Mouse (Mus musculus) neural tube, embryonic 12.5 days (tissue): ENCODE measurements around the gene Mill2. TPM values are rescaled to one million over a fixed set of nuclear protein-coding genes. Genes with fewer than 3 reads are reported as not detected.
A peak's percentile ranks its signal among the peaks of the same experiment; 100 is the strongest.
"Not testable (repeated sequence)": the region's sequence is repeated elsewhere in the genome, so short reads cannot be mapped to it uniquely, and the experiment has no call there.

Experiments
- ATAC-seq: fragments of 200-750 bp; cut with Nextera tagmentation; 2 replicates; pipeline ENCODE4 v1.8.0; 2017; ENCODE audit warnings: low read depth, mild to moderate bottlenecking, moderate TSS enrichment, moderate library complexity; ENCODE audit not compliant: low FRiP score
- H3K27ac ChIP-seq: fragments of 300-500 bp; sonication (generic); 2 replicates; pipeline ENCODE4 v1.5.1; 2016
- H3K27me3 ChIP-seq: fragments of 300-500 bp; sonication (generic); replicated peaks from 2 replicates; pipeline ENCODE4 v1.6.1; 2016; ENCODE audit warnings: mild to moderate bottlenecking
- H3K36me3 ChIP-seq: fragments of 300-500 bp; sonication (generic); 2 replicates; pipeline ENCODE4 v1.6.1; 2016; ENCODE audit warnings: mild to moderate bottlenecking
- H3K4me1 ChIP-seq: fragments of 300-500 bp; sonication (generic); 2 replicates; pipeline ENCODE4 v1.6.1; 2016
- H3K4me2 ChIP-seq: fragments of 300-500 bp; sonication (generic); replicated peaks from 2 replicates; pipeline ENCODE4 v1.6.1; 2016; ENCODE audit warnings: mild to moderate bottlenecking
- H3K4me3 ChIP-seq: fragments of 300-500 bp; sonication (generic); 2 replicates; pipeline ENCODE4 v1.5.1; 2016
- H3K9ac ChIP-seq: fragments of 300-500 bp; sonication (generic); 2 replicates; pipeline ENCODE4 v1.6.1; 2016; ENCODE audit warnings: mild to moderate bottlenecking
- H3K9me3 ChIP-seq: fragments of 300-500 bp; sonication (generic); 2 replicates; pipeline ENCODE4 v1.6.1; 2016; ENCODE audit warnings: mild to moderate bottlenecking
- WGBS: fragments of 180-500 bp; shearing (Covaris S2); methylation state at CpG from one replicate; pipeline ENCODE4 v1.1.7; 2016; 5-methylcytosine and 5-hydroxymethylcytosine counted together
- polyA plus RNA-seq: library from polyadenylated mRNA; unstranded; fragments of >200 nt; fragmentation: Nextera tagmentation; extraction: Ambion mirVana; gene quantifications from 2 replicates; pipeline ENCODE4 v1.2.1, GENCODE M21; 2016

Mill2 gene
- polyA plus RNA-seq, 1 experiment from 2014 or later: 0.10 TPM

DNA sequence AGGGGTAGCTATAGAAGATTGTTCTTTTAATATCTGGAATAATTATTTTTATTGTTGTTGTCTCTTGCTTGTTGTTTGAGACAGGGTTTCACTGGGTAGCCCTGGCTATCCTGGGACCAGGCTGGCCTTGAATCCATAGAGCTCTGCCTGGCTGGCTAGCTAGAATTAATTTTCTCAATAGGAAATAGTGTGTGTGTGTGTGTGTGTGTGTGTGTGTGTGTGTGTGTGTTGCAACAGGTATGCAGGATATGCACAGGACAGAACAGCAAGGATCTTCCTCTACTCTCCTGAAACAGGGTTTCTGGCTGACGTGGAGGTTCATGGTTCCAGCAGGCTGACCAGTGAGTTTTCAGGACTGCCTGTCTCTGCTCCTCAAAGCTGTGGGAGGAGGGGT is 1.4 kb downstream of the Mill2 start:
- Histone ChIP-seq H3K4me2 (peak overlapping the region; percentile 62; the same call in 1 of the 2 replicates), H3K9me3 (no peaks in the 10 kb centered on the region), H3K27ac (no peak overlapping the region), H3K4me3 (0 out of 2 replicates have a peak overlapping the region, but pooled peaks have one; percentile 9), H3K9ac (no peak overlapping the region), H3K4me1 (no peaks in the 10 kb centered on the region), H3K27me3 (no peaks in the 10 kb centered on the region), H3K36me3 (no peaks in the 10 kb centered on the region)
- ATAC-seq: peak; percentile 25; the same call in 1 of the 2 replicates
- WGBS: 67% methylated on average over 1 of the region's 1 CpGs

- H3K4me1 ChIP-seq: no peaks in the 10 kb centered on the region
- H3K36me3 ChIP-seq: no peaks in the 10 kb centered on the region
- no peak overlapping the region for H3K4me2 ChIP-seq
- no peaks in the 10 kb centered on the region for H3K9me3 ChIP-seq
- no peak overlapping the region for H3K27ac ChIP-seq
- H3K9ac ChIP-seq: no peak overlapping the region
- no peak overlapping the region for H3K4me3 ChIP-seq
- no peak for ATAC-seq
- WGBS: 31% methylated on average over 5 of the region's 5 CpGs
- H3K27me3 ChIP-seq: no peaks in the 10 kb centered on the region
Measured at GRCm38 (mm10) chr7:18844811-18845210, 5.0 kb downstream of the Mill2 start.

DNA sequence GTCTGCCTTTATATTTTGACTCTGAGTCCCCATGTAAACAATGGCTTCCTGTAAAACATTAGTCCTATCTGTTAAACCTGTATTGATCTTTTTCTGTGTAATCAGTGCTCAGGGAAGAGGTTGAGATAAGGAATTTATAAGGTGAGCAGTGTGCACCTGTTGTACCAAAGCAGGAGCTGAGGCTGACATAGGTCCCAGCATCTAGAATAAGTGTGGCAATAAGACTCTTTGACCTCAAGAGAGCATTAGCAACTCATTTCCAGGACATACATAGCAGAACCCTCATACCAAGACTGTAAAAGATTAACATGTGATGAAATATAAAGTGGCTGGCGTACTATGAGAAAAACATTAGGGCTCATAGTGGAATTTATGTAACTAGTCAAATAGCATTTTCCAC is 8.6 kb downstream of the Mill2 start:
- H3K36me3 ChIP-seq: no peaks in the 10 kb centered on the region
- H3K4me1 ChIP-seq: no peaks in the 10 kb centered on the region

DNA sequence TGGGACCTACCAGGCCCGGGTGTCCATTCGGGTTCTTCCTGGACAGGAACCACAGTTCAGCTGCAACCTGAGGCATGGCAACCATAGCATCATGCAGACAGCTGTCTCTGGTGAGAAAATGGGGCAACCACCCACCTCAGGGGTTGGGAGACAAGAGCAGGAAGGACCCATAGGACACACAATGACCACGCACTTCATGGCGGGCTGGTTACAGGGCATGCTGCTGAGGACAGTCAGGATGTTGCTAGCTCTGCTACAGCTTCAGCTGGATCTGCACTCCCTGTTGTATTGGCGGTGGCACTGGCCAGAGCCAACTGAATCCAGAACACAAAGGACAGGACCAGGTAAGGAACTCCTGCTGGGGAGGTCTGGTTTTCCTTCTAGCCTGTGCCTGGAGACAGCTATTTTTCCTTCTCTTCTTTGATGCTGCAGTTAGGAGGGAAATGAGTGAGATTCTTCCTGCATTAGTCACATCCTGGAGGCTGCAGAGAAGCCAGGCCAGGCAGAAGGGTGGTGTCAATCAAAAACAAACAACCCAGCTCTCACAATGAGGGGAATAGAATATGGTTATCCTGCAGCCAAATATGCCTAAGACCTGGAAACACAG is 18.6 kb downstream of the Mill2 start:
- ATAC-seq: no peak
- WGBS: 73% methylated on average over 5 of the region's 5 CpGs

More for the DNA sequence above, 8.6 kb downstream of the Mill2 start:
- 93% methylated on average over 1 of the region's 1 CpGs for WGBS
- Histone ChIP-seq H3K9me3 (no peaks in the 10 kb centered on the region), H3K27ac (no peak overlapping the region), H3K9ac (no peak overlapping the region), H3K27me3 (no peaks in the 10 kb centered on the region), H3K4me3 (no peak overlapping the region), H3K4me2 (no peak overlapping the region)
- no peak for ATAC-seq

GRCm38 (mm10) chr7:18862801-18863200 is 23.0 kb downstream of the Mill2 start:
- Histone ChIP-seq H3K27ac (no peak overlapping the region), H3K4me1 (no peaks in the 10 kb centered on the region), H3K9me3 (0 out of 2 replicates have a peak, but pooled peaks cover 2% of the 10 kb centered on the region), H3K4me3 (no peak overlapping the region), H3K9ac (no peak overlapping the region), H3K4me2 (no peak overlapping the region), H3K27me3 (no peaks in the 10 kb centered on the region), H3K36me3 (no peaks in the 10 kb centered on the region)
- no peak for ATAC-seq
- 88% methylated on average over 6 of the region's 6 CpGs for WGBS

More for the DNA sequence above, 18.6 kb downstream of the Mill2 start:
- Histone ChIP-seq H3K9me3 (no peaks in the 10 kb centered on the region), H3K36me3 (no peaks in the 10 kb centered on the region), H3K9ac (no peak overlapping the region), H3K4me3 (no peak overlapping the region), H3K27ac (no peak overlapping the region), H3K4me1 (no peaks in the 10 kb centered on the region), H3K27me3 (no peaks in the 10 kb centered on the region), H3K4me2 (no peak overlapping the region)

- Histone ChIP-seq H3K27ac (no peak overlapping the region), H3K4me1 (no peaks in the 10 kb centered on the region), H3K9me3 (0 out of 2 replicates have a peak, but pooled peaks cover 8% of the 10 kb centered on the region), H3K4me3 (no peak overlapping the region), H3K9ac (no peak overlapping the region), H3K27me3 (no peaks in the 10 kb centered on the region), H3K4me2 (no peak overlapping the region), H3K36me3 (no peaks in the 10 kb centered on the region)
- no peak for ATAC-seq
- WGBS: 88% methylated on average over 2 of the region's 2 CpGs
Measured at GRCm38 (mm10) chr7:18868491-18868890, 28.7 kb downstream of the Mill2 start.

DNA sequence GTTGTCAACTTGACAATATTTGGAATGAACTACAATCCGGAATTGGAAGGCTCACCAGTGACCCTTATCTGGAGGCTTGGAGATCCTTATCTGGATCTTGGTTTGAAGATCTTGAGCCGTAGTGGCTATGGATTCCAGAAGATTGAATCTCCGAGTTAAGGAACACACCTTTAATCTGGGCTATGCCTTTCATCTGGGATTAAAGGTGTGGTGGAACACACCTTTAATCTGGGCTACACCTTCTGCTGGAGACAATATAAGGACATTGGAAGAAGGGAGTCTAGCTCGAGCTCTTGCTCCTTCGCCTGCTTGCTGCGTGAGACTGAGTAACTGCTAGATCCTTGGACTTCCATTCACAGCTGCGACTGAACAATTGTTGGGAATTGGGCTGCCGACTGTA is 31.3 kb downstream of the Mill2 start, which contains the start of gene Pglyrp1:
Gene Pglyrp1 (plus strand): TSS at position 301 of the 400 bp plus-strand sequence.
- H3K27me3 ChIP-seq, H3K36me3 ChIP-seq, H3K9me3 ChIP-seq, H3K4me2 ChIP-seq, H3K9ac ChIP-seq, H3K27ac ChIP-seq, H3K4me3 ChIP-seq, H3K4me1 ChIP-seq, ATAC-seq: not testable (repeated sequence)
- 82% methylated on average over 1 of the region's 8 CpGs for WGBS

- WGBS: 31% methylated on average over 13 of the region's 14 CpGs
- H3K9ac ChIP-seq: peak overlapping the region; percentile 30; the same call in 1 of the 2 replicates
- no peak overlapping the region for H3K27ac ChIP-seq
- no peaks in the 10 kb centered on the region for H3K36me3 ChIP-seq
- no peaks in the 10 kb centered on the region for H3K4me1 ChIP-seq
- H3K4me3 ChIP-seq: peak overlapping the region; percentile 31
- ATAC-seq: peak; percentile 72
- H3K27me3 ChIP-seq: no peaks in the 10 kb centered on the region; the same call in 1 of the 2 replicates
- peak overlapping the region; percentile 65 for H3K4me2 ChIP-seq
- H3K9me3 ChIP-seq: 0 out of 2 replicates have a peak, but pooled peaks cover 8% of the 10 kb centered on the region
Measured at GRCm38 (mm10) chr7:18872014-18872802, 32.4 kb downstream of the Mill2 start.

- Histone ChIP-seq H3K4me1 (no peaks in the 10 kb centered on the region), H3K4me2 (peak overlapping the region; percentile 65), H3K27ac (no peak overlapping the region), H3K4me3 (peak overlapping the region; percentile 31), H3K27me3 (no peaks in the 10 kb centered on the region; the same call in 1 of the 2 replicates), H3K36me3 (no peaks in the 10 kb centered on the region), H3K9ac (peak overlapping the region; percentile 30; the same call in 1 of the 2 replicates), H3K9me3 (0 out of 2 replicates have a peak, but pooled peaks cover 6% of the 10 kb centered on the region)
- 2% methylated on average over 7 of the region's 7 CpGs for WGBS
- peak; percentile 75 for ATAC-seq
Measured at GRCm38 (mm10) chr7:18872816-18873215, 33.0 kb downstream of the Mill2 start.

DNA sequence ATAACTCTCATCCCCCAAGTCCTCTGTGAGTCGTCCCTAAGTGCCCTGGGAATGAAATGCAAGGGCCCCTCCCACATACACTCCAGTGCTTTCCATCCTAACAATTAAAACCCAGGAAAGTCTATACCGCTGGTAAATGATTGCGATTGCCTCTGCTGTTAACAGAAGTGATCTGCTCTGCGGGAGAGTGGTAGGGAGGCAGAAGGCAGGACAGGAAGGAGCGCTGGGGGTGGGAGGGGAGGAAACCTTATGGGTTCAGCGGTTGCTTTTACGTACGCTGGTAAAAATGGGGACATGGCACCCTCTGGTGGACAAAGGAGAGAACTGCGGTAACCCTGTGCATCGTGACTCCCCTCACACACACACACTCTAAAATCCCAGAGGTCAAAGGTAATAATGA is 33.5 kb downstream of the Mill2 start:
- peak overlapping the region; percentile 65 for H3K4me2 ChIP-seq
- peak; percentile 81 for ATAC-seq
- H3K27me3 ChIP-seq: no peaks in the 10 kb centered on the region; the same call in 1 of the 2 replicates
- H3K36me3 ChIP-seq: no peaks in the 10 kb centered on the region
- H3K27ac ChIP-seq: no peak overlapping the region
- peak overlapping the region; percentile 31 for H3K4me3 ChIP-seq
- H3K9ac ChIP-seq: peak overlapping the region; percentile 30; the same call in 1 of the 2 replicates
- WGBS: under 1% methylated on average over 10 of the region's 10 CpGs
- 0 out of 2 replicates have a peak, but pooled peaks cover 1% of the 10 kb centered on the region for H3K9me3 ChIP-seq
- H3K4me1 ChIP-seq: no peaks in the 10 kb centered on the region

DNA sequence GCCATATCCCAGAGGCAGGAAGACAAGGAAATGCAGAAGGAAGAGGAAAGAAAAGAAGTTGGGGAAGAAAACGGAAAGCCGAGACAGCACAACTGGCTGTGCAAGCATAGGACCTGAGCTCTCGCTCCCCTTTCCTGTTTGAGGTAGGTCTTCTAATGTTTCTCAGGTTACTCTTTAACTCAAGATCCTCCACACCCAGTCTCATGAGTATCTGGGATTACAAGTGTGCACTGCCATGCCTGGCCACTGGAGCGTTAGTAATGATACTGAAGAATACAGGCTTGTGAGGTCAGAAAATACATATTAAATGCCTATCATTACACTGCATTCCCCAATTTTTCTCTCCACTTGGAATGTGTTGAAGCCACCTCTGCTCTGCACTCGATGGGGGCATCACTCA is 35.6 kb downstream of the Mill2 start:
- Histone ChIP-seq H3K4me3 (no peak overlapping the region), H3K36me3 (no peaks in the 10 kb centered on the region), H3K27me3 (no peaks in the 10 kb centered on the region; the same call in 1 of the 2 replicates), H3K27ac (no peak overlapping the region), H3K9me3 (no peaks in the 10 kb centered on the region), H3K4me1 (no peaks in the 10 kb centered on the region), H3K9ac (no peak overlapping the region), H3K4me2 (no peak overlapping the region)
- 89% methylated on average over 5 of the region's 5 CpGs for WGBS
- ATAC-seq: no peak

DNA sequence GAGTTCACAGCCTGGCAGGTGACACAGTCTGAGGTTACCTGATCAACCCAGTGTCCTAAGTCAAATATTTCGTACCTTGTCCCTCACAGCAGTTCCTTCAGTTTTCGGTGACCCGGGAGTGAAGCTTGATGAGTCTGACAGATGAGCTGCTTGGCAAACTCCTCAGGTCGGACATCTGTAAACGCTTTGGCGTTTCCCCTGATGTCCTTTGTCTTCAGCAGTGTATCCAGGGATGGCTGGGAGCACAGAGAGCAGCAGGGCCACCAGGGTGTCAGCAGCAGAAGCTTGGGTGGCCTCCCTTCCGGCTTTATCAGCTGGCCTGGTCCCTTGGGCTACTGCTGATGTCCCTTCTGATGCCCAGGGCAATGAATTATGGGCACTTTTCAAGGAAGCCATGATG is 38.9 kb downstream of the Mill2 start:
- ATAC-seq: no peak
- Histone ChIP-seq H3K4me1 (no peaks in the 10 kb centered on the region), H3K4me3 (no peak overlapping the region), H3K27ac (no peak overlapping the region), H3K9me3 (no peaks in the 10 kb centered on the region), H3K4me2 (no peak overlapping the region), H3K9ac (no peak overlapping the region), H3K36me3 (no peaks in the 10 kb centered on the region), H3K27me3 (no peaks in the 10 kb centered on the region; the same call in 1 of the 2 replicates)
- 76% methylated on average over 7 of the region's 7 CpGs for WGBS
